Mouse (Mus musculus) lung, postnatal 36 days (tissue): ENCODE measurements around the gene Olfr866.

Experiments
- DNase-seq: peaks from one replicate; pipeline ENCODE4 v3.0.0; 2022; ENCODE audit warnings: mixed read lengths

The Olfr866 gene

GRCm38 (mm10) chr9:20027935-20028334 lies at the start of gene Olfr866:
TSS of gene Olfr866 (minus strand) at chr9:20028035.
- no peak for DNase-seq

- DNase-seq = no peak
Observed at GRCm38 (mm10) chr9:20073523-20074177, 45.8 kb upstream of the Olfr866 start.

- no peak for DNase-seq
Observed at GRCm38 (mm10) chr9:20071291-20071690, 43.5 kb upstream of the Olfr866 start.

- DNase-seq = no peak
Observed at GRCm38 (mm10) chr9:20070236-20070635, 42.4 kb upstream of the Olfr866 start.

- DNase-seq = no peak
Observed at GRCm38 (mm10) chr9:20057462-20057861, 29.6 kb upstream of the Olfr866 start, which contains the start of gene Olfr867. TSS of gene Olfr867 (minus strand) at chr9:20057562.

- DNase-seq = no peak
Observed at GRCm38 (mm10) chr9:20047964-20048363, 20.1 kb upstream of the Olfr866 start.
